ENCODE assay signal across 10 mouse cellular contexts in genomic region chr19:30247359-30247758, GRCm38 (mm10). TPM values are rescaled to one million over a fixed set of nuclear protein-coding genes. Genes with fewer than 3 reads are reported as not detected.
DNase-seq lines count a peak whose midpoint lies in the region; ATAC-seq lines count a peak whose summit lies in the region.
"Had no signal": no experiment of that assay in that cellular context is flagged by ENCODE, and none has a peak within 500 bp of the region (broad histone marks: within the 10 kb centered on the region; RNA-seq: fewer than 3 reads in every experiment).

No protein-coding gene starts in this region.

- no peak overlapping the region for H3K4me3 ChIP-seq in intestine, embryonic 14.5 days (ENCODE audit: low read depth, low read length)
- H3K4me3 ChIP-seq in intestine, embryonic 16.5 days (ENCODE audit: low read length), result no peak overlapping the region
- H3K4me3 ChIP-seq: myocyte had no signal

- no peak for ATAC-seq in intestine, embryonic 14.5 days (replicated peaks; ENCODE audit: low FRiP score, low TSS enrichment, low read depth)
- ATAC-seq in intestine, embryonic 16.5 days, result no peak

- no peaks in the 10 kb centered on the region for H3K9me3 ChIP-seq in intestine, embryonic 14.5 days (ENCODE audit: control insufficient read depth, low read length)
- H3K9me3 ChIP-seq in intestine, embryonic 16.5 days (ENCODE audit: control insufficient read depth, low read length), result no peaks in the 10 kb centered on the region

- H3K27ac ChIP-seq in intestine, embryonic 14.5 days (ENCODE audit: low read depth), result no peak overlapping the region
- no peak overlapping the region for H3K27ac ChIP-seq in intestine, embryonic 16.5 days (ENCODE audit: low read length)

- WGBS in intestine, embryonic 14.5 days, result 20% methylated on average over 11 of the region's 11 CpGs
- 22% methylated on average over 11 of the region's 11 CpGs for WGBS in intestine, embryonic 16.5 days

- H3K4me1 ChIP-seq in intestine, embryonic 14.5 days (replicated peaks; ENCODE audit: control insufficient read depth, insufficient read depth, low read length), result no peaks in the 10 kb centered on the region
- H3K4me1 ChIP-seq in intestine, embryonic 16.5 days (ENCODE audit: control insufficient read depth, insufficient read depth, low read length), result no peaks in the 10 kb centered on the region

- H3K9ac ChIP-seq in intestine, embryonic 14.5 days (ENCODE audit: low read length), result no peak overlapping the region
- no peak overlapping the region for H3K9ac ChIP-seq in intestine, embryonic 16.5 days (ENCODE audit: low read depth, low read length)

- H3K4me2 ChIP-seq in intestine, embryonic 14.5 days (ENCODE audit: low read length), result no peak overlapping the region
- H3K4me2 ChIP-seq in intestine, embryonic 16.5 days (ENCODE audit: low read depth, low read length), result no peak overlapping the region

- H3K36me3 ChIP-seq in intestine, embryonic 14.5 days (ENCODE audit: control insufficient read depth, insufficient read depth, low read length), result no peaks in the 10 kb centered on the region
- H3K36me3 ChIP-seq in intestine, embryonic 16.5 days (ENCODE audit: control insufficient read depth, insufficient read depth, low read length), result no peaks in the 10 kb centered on the region

- peak; percentile 56 for DNase-seq in intestine, embryonic 14.5 days (ENCODE audit: low spot score)
- peak; percentile 9 for DNase-seq in CD4-positive helper T cell, adult 2 months (ENCODE audit: low read depth, low spot score)
- DNase-seq in R1 (ENCODE audit: low read depth, low spot score), result peak; percentile 86
- peak; percentile 61 for DNase-seq in kidney, postnatal 10 days
- peak; percentile 77 for DNase-seq in retina, embryonic 14.5 days (ENCODE audit: low spot score)
- no peak for DNase-seq in cerebellum, adult 9-10 months
- DNase-seq in layer of hippocampus, adult 18-20 months (ENCODE audit: low spot score in 2 of 2), result no peak

- 0 out of 2 replicates have a peak, but pooled peaks cover 5% of the 10 kb centered on the region for H3K27me3 ChIP-seq in intestine, embryonic 14.5 days (replicated peaks; ENCODE audit: control insufficient read depth, insufficient read depth, low read length)
- H3K27me3 ChIP-seq in intestine, embryonic 16.5 days (replicated peaks; ENCODE audit: control insufficient read depth, insufficient read depth, low read length), result no peaks in the 10 kb centered on the region

RNA-seq across cellular contexts. Expression of gene Mbl2, which starts 14.6 kb away (rescaled TPM):
- polyA plus RNA-seq in intestine, embryonic 14.5 days (2014; fragmentation: Nextera tagmentation; extraction: Ambion mirVana), result not detected in 2 replicates
- 0.12 and 0.16 TPM in 2 replicates for polyA plus RNA-seq in intestine, embryonic 16.5 days (2015; fragmentation: Nextera tagmentation; extraction: Ambion mirVana)
- not detected for total RNA-seq in layer of hippocampus, adult 18-20 months (2021)
- polyA plus RNA-seq: gonadal fat pad, adult 2 months; myocyte had no signal

Comparison
In these comparisons a context has a peak if more than half of its experiments do, and no peak if none do; other contexts are left out.
1. DNase-seq: peak in intestine, embryonic 14.5 days (single experiment), CD4-positive helper T cell, adult 2 months (single experiment), R1 (single experiment), kidney, postnatal 10 days (single experiment) and retina, embryonic 14.5 days (single experiment); none in cerebellum, adult 9-10 months (single experiment) and layer of hippocampus, adult 18-20 months (0 of 2).